Mouse (Mus musculus) liver, adult (tissue): Measurements from ENCODE around the gene Il25.

Experiments
- GATA4 ChIP-seq: IDR thresholded peaks from 2 replicates; pipeline ENCODE4 v1.6.1; 2014; ENCODE audit warnings: mild to moderate bottlenecking, low read length; ENCODE audit not compliant: insufficient replicate concordance

Gene Il25

GRCm38 (mm10) chr14:54932645-54933150 is at the start of gene Il25:
TSS of gene Il25 (plus strand) at chr14:54932695.
- no peak for TF ChIP-seq GATA4

GRCm38 (mm10) chr14:54883154-54884021 is 49.1 kb upstream of the Il25 start, which contains the start of the genes Bcl2l2 and Gm20521:
TSS of gene Bcl2l2 (plus strand) at chr14:54883377.
TSS of gene Gm20521 (plus strand) at chr14:54883441.
- no peak for TF ChIP-seq GATA4

- no peak for TF ChIP-seq GATA4
Observed at GRCm38 (mm10) chr14:54884022-54884712, 48.3 kb upstream of the Il25 start.

GRCm38 (mm10) chr14:54885309-54885708 is 47.2 kb upstream of the Il25 start:
- TF ChIP-seq GATA4, result no peak

- no peak for TF ChIP-seq GATA4
Observed at GRCm38 (mm10) chr14:54892200-54892599, 40.3 kb upstream of the Il25 start, which contains the start of gene Pabpn1. TSS of gene Pabpn1 (plus strand) at chr14:54892500.

- TF ChIP-seq GATA4, result no peak; the same call in 1 of the 2 replicates
Observed at GRCm38 (mm10) chr14:54893651-54894181, 38.8 kb upstream of the Il25 start.

GRCm38 (mm10) chr14:54894296-54895151 is 38.0 kb upstream of the Il25 start:
- TF ChIP-seq GATA4, result no peak

GRCm38 (mm10) chr14:54897445-54897844 is 35.0 kb upstream of the Il25 start:
- TF ChIP-seq GATA4, result no peak

GRCm38 (mm10) chr14:54900383-54900782 is 32.1 kb upstream of the Il25 start:
- no peak for TF ChIP-seq GATA4

- no peak for TF ChIP-seq GATA4
Observed at GRCm38 (mm10) chr14:54903641-54904040, 28.9 kb upstream of the Il25 start.

GRCm38 (mm10) chr14:54908682-54909081 is 23.8 kb upstream of the Il25 start:
- TF ChIP-seq GATA4, result no peak

- no peak for TF ChIP-seq GATA4
Observed at GRCm38 (mm10) chr14:54912109-54912850, 20.2 kb upstream of the Il25 start.

- no peak for TF ChIP-seq GATA4
Observed at GRCm38 (mm10) chr14:54912886-54913285, 19.6 kb upstream of the Il25 start, which contains the start of gene Slc22a17. TSS of gene Slc22a17 (minus strand) at chr14:54913132.

GRCm38 (mm10) chr14:54913343-54913742 is 19.2 kb upstream of the Il25 start:
- TF ChIP-seq GATA4, result no peak
